Mouse (Mus musculus) WW6 (cell line): ENCODE measurements around the gene Fryl.

Source experiments
- DNase-seq: peaks from one replicate; pipeline ENCODE4 v3.0.0-alpha.2; 2013; ENCODE audit warnings: low read depth, low spot score

Fryl gene

DNA sequence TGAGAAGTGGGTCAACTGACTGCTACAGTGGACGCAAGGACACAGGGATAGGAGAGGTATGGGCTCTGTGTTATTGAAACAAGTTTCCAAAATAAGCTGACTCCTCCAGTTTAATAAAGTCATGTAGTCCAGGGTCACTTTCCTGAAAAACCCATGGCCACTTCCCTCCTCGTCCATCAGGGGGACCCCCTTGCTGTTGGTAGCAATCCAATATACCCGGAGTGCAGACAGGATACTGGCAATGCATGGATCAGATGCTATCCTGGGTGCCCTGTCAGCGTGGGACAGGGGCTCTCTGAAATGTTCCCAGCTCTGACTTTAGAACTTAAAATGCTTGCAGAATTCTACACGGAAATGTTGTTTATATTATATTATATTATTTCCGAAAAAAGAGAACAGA lies 34.0 kb downstream of the Fryl start:
- no peak for DNase-seq

DNA sequence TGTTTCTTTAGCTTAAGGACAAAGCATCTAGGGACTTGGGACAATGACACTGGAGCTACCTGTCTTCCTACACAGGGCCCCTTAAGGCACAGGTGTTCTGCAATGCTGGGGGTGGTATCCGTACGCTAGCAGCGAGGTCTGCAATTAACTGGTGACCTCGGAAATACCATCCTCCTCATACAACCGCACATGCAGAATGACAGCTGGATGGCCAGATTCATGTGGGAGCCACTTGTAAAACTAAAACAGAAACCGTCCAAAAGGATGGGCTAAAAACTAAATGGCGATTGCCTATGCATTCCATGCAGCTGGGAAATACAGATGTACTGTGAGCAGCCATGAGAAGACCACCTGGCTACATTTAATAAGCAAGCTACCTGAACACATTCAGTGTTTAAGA lies 34.6 kb downstream of the Fryl start:
- no peak for DNase-seq

DNA sequence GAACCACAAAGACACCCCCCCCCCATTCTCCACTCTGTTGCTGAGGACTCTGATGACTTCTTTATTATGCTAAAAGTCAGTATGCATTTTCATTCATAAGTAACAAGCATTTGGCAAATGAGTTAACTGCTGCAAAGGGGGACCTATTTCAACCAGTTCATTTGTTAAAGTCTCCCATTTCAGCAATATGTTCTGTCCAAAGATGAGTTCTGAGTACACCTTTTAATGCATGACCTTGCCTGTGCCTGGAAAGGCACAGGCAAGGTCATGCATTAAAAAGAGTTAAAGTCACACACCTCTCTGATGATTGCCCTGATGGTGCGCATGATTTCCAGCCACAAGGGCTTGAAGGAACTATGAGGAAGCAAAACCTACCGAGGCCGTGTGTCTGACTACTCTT lies 36.7 kb downstream of the Fryl start:
- DNase-seq, result no peak

DNA sequence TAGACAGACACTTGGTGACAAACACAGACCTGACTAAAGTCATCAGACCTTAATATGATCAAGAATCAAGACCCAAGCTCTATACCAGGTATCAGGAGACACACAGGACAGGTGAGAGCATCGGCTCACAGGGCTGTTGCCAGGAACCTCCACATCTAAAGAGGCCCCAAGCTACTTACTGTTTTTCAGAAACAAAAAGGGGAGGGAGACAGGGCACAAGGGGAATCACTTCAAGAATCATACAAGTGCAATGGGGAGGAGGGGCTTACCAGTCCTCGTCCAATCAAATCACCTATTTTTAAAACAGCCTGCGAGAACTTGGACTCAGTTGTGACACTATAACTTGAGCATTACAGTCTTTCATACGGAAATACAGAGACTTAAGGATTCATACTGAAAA lies 38.4 kb downstream of the Fryl start:
- DNase-seq, result no peak

DNA sequence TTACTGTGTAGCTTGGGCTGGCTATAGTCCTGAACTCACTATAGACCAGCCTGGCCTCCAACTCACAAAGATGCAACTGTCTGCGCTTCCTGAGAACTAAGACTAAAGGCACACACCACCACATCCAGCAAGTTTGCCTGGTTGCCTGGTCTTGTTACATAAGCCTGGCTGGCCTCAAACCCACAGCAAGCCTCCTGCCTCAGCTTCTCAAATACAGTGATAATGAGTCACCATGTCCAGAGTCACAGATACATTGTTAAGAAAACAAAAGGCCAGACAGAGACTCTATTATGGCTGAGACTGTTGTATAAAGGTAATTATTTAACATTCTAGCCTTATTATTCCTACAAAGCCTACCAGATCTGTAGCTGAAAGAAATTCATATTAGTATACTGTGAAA lies 39.3 kb downstream of the Fryl start:
- no peak for DNase-seq

DNA sequence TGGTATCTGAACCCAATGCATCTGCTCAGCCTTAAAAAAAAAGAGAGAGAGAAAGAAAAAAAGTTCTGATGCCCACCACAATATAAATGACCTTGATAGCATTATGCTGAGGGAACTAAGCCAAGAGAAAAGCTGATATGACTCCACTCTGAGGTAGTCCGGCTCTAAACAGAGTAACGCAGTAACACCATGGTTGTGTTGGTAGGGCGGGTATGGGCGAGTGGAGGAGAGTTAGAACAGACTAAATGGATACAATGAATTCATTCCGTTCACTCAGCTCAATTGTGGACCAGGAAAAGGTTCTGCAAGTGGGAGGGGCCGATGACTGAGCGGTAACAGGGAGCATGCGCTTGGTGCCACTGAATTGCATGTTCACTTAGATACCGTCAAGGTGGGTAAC lies 40.4 kb downstream of the Fryl start:
- no peak for DNase-seq

DNA sequence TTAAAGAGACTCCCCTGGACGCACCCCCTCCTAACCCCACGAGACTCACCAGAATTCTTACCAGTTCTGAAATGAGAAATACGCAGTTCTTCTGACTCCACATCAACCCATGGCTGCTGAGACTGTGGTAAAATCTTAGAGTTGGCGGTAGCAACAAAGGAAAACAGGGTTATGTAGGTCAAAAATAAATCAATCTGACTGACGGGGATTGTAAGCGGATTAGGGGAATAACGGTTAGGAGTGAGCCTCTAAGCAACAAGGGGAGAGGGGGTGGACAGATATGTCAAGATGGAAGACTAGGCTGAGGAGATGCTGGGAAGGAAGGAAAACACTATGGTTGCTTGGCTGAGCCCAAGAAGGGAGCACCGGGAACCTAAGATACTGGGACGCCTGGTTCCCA lies 44.0 kb downstream of the Fryl start:
- DNase-seq, result no peak

DNA sequence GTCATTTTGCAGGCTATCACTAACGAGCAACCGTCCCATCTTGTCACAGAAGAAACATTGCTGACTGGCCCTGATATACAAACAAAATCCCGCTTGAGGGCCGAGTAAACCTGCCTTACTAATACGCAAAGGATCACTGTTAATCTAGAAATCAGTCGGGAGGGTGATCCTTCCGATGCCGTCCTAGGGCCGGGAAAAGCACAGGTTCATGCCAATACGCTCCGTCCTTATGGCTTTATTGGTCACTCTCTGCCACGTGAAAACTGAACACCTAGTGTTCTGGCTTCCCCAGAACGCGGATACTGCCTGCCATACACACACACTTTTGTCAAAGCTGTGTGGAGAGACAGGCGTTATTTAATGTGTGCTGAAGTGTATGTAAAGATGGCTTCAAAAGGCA lies 44.5 kb downstream of the Fryl start:
- DNase-seq, result no peak

DNA sequence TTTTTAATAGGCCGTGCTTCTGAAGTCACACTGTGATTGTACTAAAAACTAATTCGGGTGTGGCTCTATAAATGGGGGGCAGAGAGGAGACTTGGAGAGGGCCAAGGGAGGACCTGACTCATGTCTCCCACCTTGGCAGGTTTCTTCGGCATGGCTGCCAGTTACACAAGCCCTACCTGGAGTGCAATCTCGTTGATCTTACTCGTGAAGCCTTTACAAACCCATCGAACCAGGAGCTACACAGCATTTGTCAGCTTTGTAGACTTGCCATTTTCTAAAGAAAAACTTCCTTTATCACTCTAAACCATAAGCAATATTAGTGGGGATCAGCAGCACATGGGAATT lies 45.5 kb downstream of the Fryl start:
- no peak for DNase-seq

DNA sequence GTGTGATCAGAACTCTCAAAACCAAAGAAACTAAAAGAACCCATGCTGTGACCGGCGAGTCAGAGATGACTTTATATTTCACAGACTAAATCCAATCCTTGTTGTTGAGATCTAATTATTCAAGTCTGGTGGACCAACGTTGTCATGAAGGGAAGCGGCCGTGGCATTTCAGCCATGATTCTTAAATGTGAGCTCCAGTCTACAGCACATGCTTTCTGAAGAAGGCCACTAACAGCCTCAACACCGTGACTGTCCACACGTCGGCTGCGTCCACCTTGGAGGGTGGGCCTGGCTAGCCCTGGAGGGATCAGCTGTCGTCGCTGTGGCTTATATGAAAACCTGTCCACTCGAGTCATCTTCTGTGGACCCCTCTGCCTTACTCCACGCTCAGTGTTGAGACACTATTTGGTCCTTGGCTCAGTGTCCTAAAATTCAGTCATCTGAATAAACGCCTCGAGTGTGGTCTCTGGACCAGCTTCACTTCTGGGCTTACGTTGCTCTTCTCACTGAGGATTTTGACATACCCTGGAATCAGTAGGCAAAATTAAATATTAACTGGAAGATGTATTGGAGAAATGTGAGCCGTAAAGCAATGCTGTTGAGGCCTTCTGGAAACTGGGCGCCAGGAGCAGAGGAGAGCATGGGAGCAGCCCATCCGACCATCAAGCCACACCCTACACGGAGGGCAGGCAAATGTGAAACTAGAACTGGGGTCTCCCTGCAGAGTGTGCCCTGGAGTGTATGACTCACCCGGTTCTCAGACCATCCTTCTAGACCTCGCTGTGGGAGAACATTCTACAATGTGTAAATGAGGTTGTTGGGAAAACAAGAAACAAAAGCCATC lies 46.1 kb downstream of the Fryl start:
- no peak for DNase-seq

DNA sequence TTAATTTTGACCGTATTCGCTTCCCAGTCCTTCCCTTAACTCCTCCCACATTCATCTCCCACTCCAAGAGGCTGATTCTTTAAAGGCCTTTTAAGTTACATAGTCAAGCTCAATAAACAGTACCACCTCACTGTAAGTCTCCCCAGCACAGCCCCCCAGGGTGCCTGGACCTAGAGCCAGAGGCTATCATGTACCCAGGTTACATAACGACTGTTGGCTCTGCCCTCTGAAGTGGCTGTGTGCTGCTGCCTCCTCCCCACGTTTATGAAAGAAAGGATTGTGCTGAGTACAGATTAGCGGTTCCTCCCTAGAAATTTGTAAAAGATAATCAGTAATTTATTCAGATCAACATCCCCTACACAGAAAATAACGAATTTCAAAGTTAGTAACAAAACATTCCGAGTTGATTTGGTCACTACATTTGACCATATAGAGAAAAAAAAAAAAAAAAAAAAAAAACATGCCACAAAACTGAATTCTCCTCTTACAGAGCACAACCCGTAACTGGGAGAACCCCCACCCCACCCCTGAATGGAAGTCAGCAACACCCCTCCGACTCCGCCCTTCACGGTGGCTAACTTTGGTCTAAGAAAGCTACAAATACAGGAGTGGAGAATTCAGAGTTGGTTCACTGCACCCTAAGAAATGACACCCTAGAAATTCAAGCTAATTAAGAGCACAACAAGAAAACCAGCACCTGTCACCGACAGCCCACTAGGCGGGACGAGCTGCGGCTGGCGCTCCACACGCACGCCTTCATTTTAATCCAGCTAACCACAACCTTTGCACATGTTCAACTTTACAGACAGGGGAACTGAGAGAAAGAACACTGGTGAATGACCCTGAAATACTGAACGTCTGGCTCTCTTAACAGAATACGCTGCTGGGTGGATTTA lies 47.0 kb downstream of the Fryl start:
- DNase-seq, result no peak

DNA sequence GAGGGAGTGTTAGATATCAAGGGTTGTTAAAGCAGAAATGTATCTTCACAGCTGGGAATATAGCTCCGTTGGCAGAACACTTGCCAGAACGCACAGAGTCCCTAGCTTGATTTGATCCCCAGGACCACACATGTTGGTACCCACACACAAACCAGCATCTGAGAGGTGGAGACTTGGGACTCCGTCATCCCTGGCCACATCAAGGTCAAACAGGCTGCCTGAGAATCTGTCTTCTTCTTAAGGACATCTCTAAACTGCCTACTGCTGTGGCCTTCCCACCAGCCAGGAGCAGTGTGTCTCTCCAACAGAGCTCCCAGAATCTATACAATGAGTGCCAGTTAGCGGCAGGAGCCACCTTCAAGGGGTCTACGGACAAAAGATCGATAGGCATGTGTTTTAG lies 47.8 kb downstream of the Fryl start:
- no peak for DNase-seq

DNA sequence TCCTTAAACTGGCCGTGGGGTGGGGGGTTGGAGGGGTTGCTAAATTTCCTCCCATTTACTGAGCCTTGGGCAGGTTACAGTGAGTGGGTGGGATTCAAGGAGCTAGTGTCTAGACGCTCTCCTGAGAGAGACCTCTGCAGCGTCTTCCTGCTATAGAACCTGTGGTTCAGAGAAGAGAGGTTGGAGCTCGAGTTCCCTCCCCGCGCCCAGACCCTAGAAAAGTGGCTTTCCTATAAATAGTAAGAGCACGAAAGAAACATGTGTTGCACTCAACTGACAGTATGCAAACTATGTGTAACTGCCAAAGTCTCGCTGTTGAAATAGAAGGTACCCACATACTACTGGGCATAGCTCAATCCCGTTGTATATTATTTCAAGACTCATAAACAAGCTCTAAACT lies 49.7 kb downstream of the Fryl start:
- DNase-seq, result no peak

DNA sequence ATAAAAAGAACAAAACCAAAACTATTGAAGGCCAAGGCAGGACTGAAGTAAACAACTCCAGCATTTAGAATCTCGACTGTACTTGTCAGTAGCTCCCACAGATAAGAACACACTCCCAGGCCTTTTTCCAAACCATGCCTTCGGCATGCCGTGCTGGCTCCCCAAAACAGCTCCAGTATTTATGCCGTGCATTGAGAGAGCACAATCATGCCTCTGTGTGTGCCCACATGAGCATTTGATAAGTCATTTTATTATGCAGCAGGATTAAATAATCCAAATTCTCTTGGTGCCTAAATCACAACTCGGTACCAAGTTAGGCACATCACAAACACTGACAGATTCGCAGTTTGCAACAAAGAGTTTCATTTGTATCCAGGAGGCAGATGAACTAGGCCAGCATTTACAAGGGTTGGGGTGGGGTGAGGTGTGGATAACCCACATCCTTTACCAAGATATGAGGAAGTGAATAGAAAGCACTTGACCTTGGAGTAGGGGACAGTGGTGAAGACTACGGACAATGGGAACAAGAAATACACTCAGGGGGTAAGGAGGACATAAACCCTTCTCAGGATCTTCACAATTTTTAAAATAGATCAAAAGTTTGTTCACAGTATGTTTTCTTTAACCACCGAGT lies 50.3 kb downstream of the Fryl start:
- DNase-seq, result no peak

DNA sequence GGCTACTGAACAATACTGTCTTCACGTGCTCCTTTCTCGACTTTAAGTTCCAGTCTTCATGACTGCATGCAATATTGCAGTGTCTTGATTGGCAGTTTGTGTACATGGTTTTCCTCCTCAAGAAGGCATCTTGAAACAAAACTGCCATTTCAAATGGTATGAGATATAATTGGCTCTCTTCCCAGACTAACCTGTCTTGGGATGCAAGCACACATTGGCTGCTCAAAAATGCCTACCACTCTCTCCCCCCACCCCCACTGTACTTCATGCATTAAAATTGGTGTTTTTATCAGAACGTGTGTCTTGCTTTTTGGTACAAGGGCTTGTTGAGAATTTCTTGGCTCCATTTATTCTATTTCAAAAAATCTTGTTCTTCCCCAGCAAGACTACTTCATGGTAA lies 51.4 kb downstream of the Fryl start:
- DNase-seq, result no peak

DNA sequence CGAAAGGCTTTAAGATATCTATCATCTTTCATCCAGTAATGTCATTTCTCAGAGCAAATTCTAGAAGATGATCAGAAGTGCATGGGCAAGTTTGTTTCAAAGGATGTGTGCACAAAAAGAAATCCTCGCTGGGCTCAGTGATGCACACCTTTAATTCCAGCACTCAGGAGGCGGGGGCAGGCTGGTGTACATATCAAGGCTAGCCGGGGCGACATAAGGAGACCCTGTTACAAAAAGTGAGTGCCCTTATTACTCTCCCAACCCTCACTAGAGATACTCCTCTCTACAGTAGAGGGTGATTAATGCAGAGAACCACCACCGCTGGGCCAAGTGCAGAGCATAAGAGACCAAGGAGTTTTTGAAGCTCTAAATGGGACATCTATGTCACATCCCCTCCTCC lies 53.9 kb downstream of the Fryl start:
- DNase-seq, result no peak

DNA sequence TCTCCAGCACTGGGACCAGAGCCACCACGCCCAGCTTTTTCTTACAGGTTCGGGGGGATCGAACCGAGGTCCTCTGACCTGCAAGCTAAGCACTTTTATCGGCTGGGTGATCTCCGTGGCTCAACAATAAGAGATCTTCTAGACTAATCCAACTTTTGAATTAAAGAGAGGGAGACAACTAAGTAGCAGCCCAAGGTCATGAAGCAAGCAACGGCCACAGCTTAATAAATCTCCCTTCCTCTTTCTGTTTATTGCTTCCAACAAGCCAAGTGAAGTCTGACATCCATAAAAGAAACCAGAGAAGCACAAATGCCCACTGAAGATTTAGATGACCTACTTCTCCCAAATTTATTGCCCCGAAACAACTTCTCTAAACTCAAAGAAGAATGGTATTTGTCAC lies 54.3 kb downstream of the Fryl start:
- DNase-seq, result no peak

DNA sequence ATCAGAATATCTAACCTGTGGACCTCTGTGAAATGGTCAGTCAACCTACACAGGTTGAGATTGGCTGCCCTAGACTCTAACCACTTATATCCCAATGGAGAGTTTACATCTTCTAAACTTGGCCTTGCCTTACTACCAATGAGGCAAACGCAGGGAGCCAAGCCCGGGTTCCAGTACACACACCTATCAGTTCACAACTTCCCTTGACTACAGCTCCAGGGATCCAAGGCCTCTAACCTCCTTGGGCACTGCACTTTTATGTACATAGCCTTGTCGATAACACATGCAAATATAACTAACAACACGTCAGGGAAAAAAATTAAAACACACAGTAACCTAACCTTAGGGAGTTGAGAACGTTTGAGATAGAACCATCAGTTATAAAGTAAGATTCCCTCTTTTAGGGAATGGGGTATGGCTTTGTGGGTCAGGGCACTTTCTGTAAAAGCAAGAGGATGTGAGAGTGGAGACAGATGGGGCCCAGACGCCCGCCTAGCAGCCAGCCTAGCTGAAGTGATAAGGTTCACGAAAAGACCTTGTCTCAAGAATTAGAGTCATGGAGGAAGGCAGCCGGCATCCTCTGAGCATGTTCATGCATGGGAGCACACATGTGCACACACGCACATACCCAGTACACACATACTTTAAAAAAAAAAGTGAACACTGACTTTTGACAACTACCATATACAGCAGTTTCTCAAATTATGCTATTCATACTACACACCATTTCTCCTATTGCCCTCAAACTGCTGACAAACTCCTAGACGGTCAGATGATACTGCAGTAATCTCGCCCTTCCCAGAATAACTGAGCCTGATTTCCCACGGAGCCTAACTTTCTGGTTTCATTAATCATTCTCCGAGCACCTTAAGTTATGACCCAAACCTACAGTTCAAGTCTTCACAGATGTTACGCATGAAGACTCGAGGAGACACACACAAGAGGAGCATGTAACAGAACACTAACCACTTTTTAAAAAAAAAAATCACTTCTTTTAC lies 55.7 kb downstream of the Fryl start:
- no peak for DNase-seq

DNA sequence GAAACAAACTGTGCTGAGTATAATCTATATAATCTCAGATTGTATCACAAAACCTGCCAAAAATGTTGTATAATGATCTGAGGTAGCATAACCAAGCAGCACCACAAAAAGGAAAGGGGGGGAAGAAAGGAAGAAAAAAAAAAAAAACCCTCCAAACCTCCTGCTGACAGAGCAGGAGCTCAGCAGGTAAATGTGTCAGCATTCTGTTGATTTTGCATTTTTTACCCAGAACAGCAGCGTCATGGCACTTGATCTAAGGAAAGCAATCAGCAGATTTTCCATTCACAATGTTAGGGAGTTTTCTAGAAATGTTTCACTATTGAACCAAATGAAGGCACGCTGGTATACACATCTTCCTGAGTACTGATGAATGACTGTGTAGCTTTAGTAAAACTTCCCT lies 56.8 kb downstream of the Fryl start:
- no peak for DNase-seq

DNA sequence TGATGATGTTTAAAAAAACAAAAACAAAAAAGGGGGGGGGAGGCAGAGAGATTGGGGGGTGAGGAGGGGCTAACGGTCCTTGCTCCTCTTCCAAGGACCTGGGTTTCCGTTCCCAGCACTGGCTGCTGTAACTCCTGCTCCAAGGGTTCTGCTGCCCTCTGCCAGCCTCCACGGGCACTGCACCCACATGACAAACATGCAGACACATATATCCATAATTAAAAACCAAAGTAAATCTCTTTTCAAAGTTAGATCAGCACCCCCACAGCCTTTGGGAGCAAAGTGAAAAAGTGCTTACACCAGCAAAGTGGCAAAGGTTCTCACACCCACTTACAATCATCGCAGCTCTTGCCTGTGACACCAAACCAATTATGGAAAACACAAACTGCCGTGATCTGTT lies 57.7 kb downstream of the Fryl start:
- no peak for DNase-seq

DNA sequence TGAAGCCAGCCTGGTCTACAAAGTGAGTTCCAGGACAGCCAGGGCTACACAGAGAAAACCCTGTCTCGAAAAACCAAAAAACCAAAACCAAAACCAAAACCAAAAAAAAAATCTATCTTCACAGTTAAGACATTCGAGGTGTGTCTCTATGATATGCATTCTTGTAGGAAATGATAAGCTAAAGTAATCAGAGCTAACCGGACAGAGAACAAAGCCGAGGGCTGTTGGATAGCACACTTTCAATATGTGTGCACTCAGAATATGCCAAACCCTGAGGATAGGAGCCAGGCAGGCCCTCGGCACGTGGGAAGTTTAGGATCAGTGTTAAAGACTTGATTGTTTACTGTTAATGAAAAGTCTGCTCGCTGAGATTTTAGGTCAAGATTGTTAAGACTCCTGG lies 58.6 kb downstream of the Fryl start:
- DNase-seq, result no peak
